Mouse (Mus musculus): ENCODE results near the gene Igf1r. TPM values are rescaled to one million over a fixed set of nuclear protein-coding genes. Genes with fewer than 3 reads are reported as not detected.

Gene Igf1r
- polyA plus RNA-seq, 1 experiment from 2014 or later, result 6.8 TPM

- H3K4me3 ChIP-seq (ENCODE audit: low read depth, low read length), result no peak overlapping the region
- ATAC-seq (ENCODE audit: low FRiP score, low TSS enrichment) (no peak), DNase-seq (ENCODE audit: low spot score) (no peak)
- H3K27ac ChIP-seq (replicated peaks), result no peak overlapping the region
- H3K9ac ChIP-seq (ENCODE audit: low read length), result no peak overlapping the region
- H3K27me3 ChIP-seq (ENCODE audit: control insufficient read depth, insufficient read depth, low read length), result no peaks in the 10 kb centered on the region
- no peak for TF ChIP-seq CTCF (IDR thresholded peaks at IDR 0.05; ENCODE audit: low read depth)
- no peak for TF ChIP-seq EP300 (optimal IDR thresholded peaks at IDR 0.05)
- 0 out of 2 replicates have a peak, but pooled peaks cover under 1% of the 10 kb centered on the region for H3K9me3 ChIP-seq (ENCODE audit: control insufficient read depth, low read length)
- no peaks in the 10 kb centered on the region; the same call in 1 of the 2 replicates for H3K4me1 ChIP-seq (replicated peaks; ENCODE audit: control insufficient read depth, insufficient read depth)
- peaks cover 2% of the 10 kb centered on the region; the same call in 1 of the 2 replicates for H3K36me3 ChIP-seq (ENCODE audit: control insufficient read depth, insufficient read depth, low read length)
- 70% methylated on average over 3 of the region's 3 CpGs for WGBS
- H3K4me2 ChIP-seq (replicated peaks; ENCODE audit: low read depth), result no peak overlapping the region
These were observed 58.2 kb downstream of the Igf1r start for GRCm38 (mm10) chr7:68010802-68011201.

GRCm38 (mm10) chr7:68011385-68012122, 58.9 kb downstream of the Igf1r start:
- Histone ChIP-seq H3K36me3 (ENCODE audit: control insufficient read depth, insufficient read depth, low read length) (peaks cover 2% of the 10 kb centered on the region; the same call in 1 of the 2 replicates), H3K27me3 (ENCODE audit: control insufficient read depth, insufficient read depth, low read length) (no peaks in the 10 kb centered on the region), H3K4me1 (replicated peaks; ENCODE audit: control insufficient read depth, insufficient read depth) (no peaks in the 10 kb centered on the region; the same call in 1 of the 2 replicates), H3K9me3 (ENCODE audit: control insufficient read depth, low read length) (0 out of 2 replicates have a peak, but pooled peaks cover 3% of the 10 kb centered on the region), H3K27ac (replicated peaks) (no peak overlapping the region), H3K4me3 (ENCODE audit: low read depth, low read length) (no peak overlapping the region), H3K9ac (ENCODE audit: low read length) (no peak overlapping the region), H3K4me2 (replicated peaks; ENCODE audit: low read depth) (no peak overlapping the region)
- no peak for DNase-seq (ENCODE audit: low spot score)
- TF ChIP-seq EP300 (optimal IDR thresholded peaks at IDR 0.05) (no peak), CTCF (IDR thresholded peaks at IDR 0.05; ENCODE audit: low read depth) (no peak)
- 70% methylated on average over 13 of the region's 13 CpGs for WGBS
- ATAC-seq (ENCODE audit: low FRiP score, low TSS enrichment), result no peak

GRCm38 (mm10) chr7:68012123-68012474, 59.5 kb downstream of the Igf1r start:
- ATAC-seq (ENCODE audit: low FRiP score, low TSS enrichment) (no peak), DNase-seq (ENCODE audit: low spot score) (no peak)
- H3K4me3 ChIP-seq (ENCODE audit: low read depth, low read length), result no peak overlapping the region
- H3K9me3 ChIP-seq (ENCODE audit: control insufficient read depth, low read length), result 0 out of 2 replicates have a peak, but pooled peaks cover 3% of the 10 kb centered on the region
- H3K4me1 ChIP-seq (replicated peaks; ENCODE audit: control insufficient read depth, insufficient read depth), result no peaks in the 10 kb centered on the region; the same call in 1 of the 2 replicates
- no peak for TF ChIP-seq EP300 (optimal IDR thresholded peaks at IDR 0.05)
- no peak for TF ChIP-seq CTCF (IDR thresholded peaks at IDR 0.05; ENCODE audit: low read depth)
- H3K9ac ChIP-seq (ENCODE audit: low read length), result no peak overlapping the region
- H3K36me3 ChIP-seq (ENCODE audit: control insufficient read depth, insufficient read depth, low read length), result peaks cover 2% of the 10 kb centered on the region; the same call in 1 of the 2 replicates
- no peaks in the 10 kb centered on the region for H3K27me3 ChIP-seq (ENCODE audit: control insufficient read depth, insufficient read depth, low read length)
- H3K4me2 ChIP-seq (replicated peaks; ENCODE audit: low read depth), result no peak overlapping the region
- H3K27ac ChIP-seq (replicated peaks), result no peak overlapping the region
- 45% methylated on average over 6 of the region's 6 CpGs for WGBS

- H3K4me1 ChIP-seq (replicated peaks; ENCODE audit: control insufficient read depth, insufficient read depth), result no peaks in the 10 kb centered on the region; the same call in 1 of the 2 replicates
- H3K4me3 ChIP-seq (ENCODE audit: low read depth, low read length), result no peak overlapping the region
- H3K27ac ChIP-seq (replicated peaks), result no peak overlapping the region
- 0 out of 2 replicates have a peak, but pooled peaks cover 3% of the 10 kb centered on the region for H3K9me3 ChIP-seq (ENCODE audit: control insufficient read depth, low read length)
- H3K27me3 ChIP-seq (ENCODE audit: control insufficient read depth, insufficient read depth, low read length), result no peaks in the 10 kb centered on the region
- no peak overlapping the region for H3K9ac ChIP-seq (ENCODE audit: low read length)
- DNase-seq (ENCODE audit: low spot score) (no peak), ATAC-seq (ENCODE audit: low FRiP score, low TSS enrichment) (no peak)
- TF ChIP-seq CTCF (IDR thresholded peaks at IDR 0.05; ENCODE audit: low read depth) (no peak), EP300 (optimal IDR thresholded peaks at IDR 0.05) (no peak)
- H3K36me3 ChIP-seq (ENCODE audit: control insufficient read depth, insufficient read depth, low read length), result no peaks in the 10 kb centered on the region
- 87% methylated on average over 3 of the region's 3 CpGs for WGBS
- no peak overlapping the region for H3K4me2 ChIP-seq (replicated peaks; ENCODE audit: low read depth)
These were observed 61.9 kb downstream of the Igf1r start for GRCm38 (mm10) chr7:68014495-68014894.

GRCm38 (mm10) chr7:68015404-68015803, 62.8 kb downstream of the Igf1r start:
- H3K4me1 ChIP-seq (replicated peaks; ENCODE audit: control insufficient read depth, insufficient read depth), result no peaks in the 10 kb centered on the region; the same call in 1 of the 2 replicates
- no peaks in the 10 kb centered on the region for H3K27me3 ChIP-seq (ENCODE audit: control insufficient read depth, insufficient read depth, low read length)
- H3K4me2 ChIP-seq (replicated peaks; ENCODE audit: low read depth), result no peak overlapping the region
- DNase-seq (ENCODE audit: low spot score), result no peak
- no peak for TF ChIP-seq CTCF (IDR thresholded peaks at IDR 0.05; ENCODE audit: low read depth)
- TF ChIP-seq EP300 (optimal IDR thresholded peaks at IDR 0.05), result no peak
- ATAC-seq (ENCODE audit: low FRiP score, low TSS enrichment), result no peak
- H3K27ac ChIP-seq (replicated peaks), result no peak overlapping the region
- no peaks in the 10 kb centered on the region for H3K36me3 ChIP-seq (ENCODE audit: control insufficient read depth, insufficient read depth, low read length)
- H3K4me3 ChIP-seq (ENCODE audit: low read depth, low read length), result no peak overlapping the region
- 79% methylated on average over 3 of the region's 3 CpGs for WGBS
- H3K9ac ChIP-seq (ENCODE audit: low read length), result no peak overlapping the region
- H3K9me3 ChIP-seq (ENCODE audit: control insufficient read depth, low read length), result 0 out of 2 replicates have a peak, but pooled peaks cover 3% of the 10 kb centered on the region

- Histone ChIP-seq H3K27ac (replicated peaks) (no peak overlapping the region), H3K27me3 (ENCODE audit: control insufficient read depth, insufficient read depth, low read length) (no peaks in the 10 kb centered on the region), H3K36me3 (ENCODE audit: control insufficient read depth, insufficient read depth, low read length) (no peaks in the 10 kb centered on the region), H3K4me2 (replicated peaks; ENCODE audit: low read depth) (no peak overlapping the region), H3K4me1 (replicated peaks; ENCODE audit: control insufficient read depth, insufficient read depth) (0 out of 2 replicates have a peak, but pooled peaks cover 6% of the 10 kb centered on the region), H3K9me3 (ENCODE audit: control insufficient read depth, low read length) (0 out of 2 replicates have a peak, but pooled peaks cover 3% of the 10 kb centered on the region), H3K4me3 (ENCODE audit: low read depth, low read length) (no peak overlapping the region), H3K9ac (ENCODE audit: low read length) (no peak overlapping the region)
- DNase-seq (ENCODE audit: low spot score), result no peak
- TF ChIP-seq CTCF (IDR thresholded peaks at IDR 0.05; ENCODE audit: low read depth), result no peak
- TF ChIP-seq EP300 (optimal IDR thresholded peaks at IDR 0.05), result no peak
- ATAC-seq (ENCODE audit: low FRiP score, low TSS enrichment), result no peak
- WGBS, result 60% methylated on average over 4 of the region's 4 CpGs
These were observed 65.4 kb downstream of the Igf1r start for GRCm38 (mm10) chr7:68018038-68018437.
